Mouse (Mus musculus) urinary bladder, postnatal 10 days (tissue): Measurements from ENCODE around the gene Zfp458.
A peak's percentile ranks its signal among the peaks of the same experiment; 100 is the strongest.
"Not testable (repeated sequence)": the region's sequence is repeated elsewhere in the genome, so short reads cannot be mapped to it uniquely, and the experiment has no call there.

Source experiments
- DNase-seq: peaks from one replicate; pipeline ENCODE4 v3.0.0; 2022; ENCODE audit warnings: low spot score

Zfp458 gene

GRCm38 (mm10) chr13:67278314-67278713 lies at the start of gene Zfp458:
Zfp458 (minus strand) TSS chr13:67278466.
- DNase-seq: no peak

DNA sequence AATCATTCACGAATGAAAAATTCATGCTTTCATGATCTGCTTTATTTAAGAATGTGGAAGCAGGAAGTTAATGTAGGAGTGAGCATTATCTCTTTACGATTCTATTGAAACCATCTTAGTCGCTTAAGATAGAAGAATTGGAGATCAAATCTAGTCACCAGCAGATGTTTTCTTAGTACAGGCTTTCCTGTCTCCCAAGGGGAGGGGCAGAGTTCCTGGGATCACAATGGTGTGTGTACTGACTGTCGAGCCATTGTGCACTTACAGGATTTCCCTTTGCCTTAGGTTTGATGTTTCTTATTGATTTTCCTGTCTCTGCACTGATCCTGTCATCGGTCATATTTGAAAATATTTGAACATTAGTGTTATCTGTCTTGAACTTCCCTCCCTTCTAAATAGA lies 28.5 kb upstream of the Zfp458 start:
- no peak for DNase-seq

DNA sequence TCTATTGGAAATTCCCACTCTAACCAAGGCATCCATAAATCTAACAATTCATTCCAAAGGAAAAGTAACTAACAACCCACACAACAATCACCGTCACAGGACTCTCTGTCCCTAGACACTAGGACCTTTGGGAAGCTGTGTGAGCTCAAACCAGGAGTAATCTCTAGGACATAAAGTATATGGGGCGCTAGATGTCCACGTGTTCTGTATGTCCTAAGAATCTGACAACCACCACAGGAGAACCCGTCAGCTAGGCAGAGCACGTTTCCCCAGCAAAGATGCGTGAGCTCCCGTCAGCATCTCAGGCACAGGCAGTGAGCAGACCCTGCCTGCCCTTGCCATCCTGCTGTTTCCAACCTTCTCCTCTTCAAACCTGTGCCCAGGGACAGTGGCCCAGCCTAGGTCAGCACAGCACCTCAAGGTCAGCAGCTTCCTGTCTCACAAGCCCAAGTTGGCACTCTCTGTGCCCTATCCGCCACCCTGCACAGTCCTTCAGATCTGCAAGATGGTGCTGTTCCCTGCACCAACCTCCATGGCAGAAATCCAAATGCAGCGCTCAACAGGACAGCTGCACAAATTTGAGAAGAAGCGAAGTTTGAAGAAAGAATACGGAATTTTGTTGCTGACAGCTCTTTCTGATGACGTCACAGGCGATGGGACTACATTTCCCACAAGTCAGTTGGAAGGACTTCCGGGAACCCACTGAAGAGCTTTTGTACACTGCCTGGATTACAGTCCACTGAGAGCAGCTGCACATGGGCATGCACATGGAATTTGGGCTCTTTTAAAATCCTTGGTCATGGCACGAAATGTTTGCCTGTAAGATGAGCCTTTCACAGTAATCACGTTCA lies 27.8 kb upstream of the Zfp458 start, which contains the start of gene Zfp457:
Zfp457 (minus strand) TSS at position 664 of the 851 bp plus-strand sequence.
- DNase-seq: peak; percentile 38

DNA sequence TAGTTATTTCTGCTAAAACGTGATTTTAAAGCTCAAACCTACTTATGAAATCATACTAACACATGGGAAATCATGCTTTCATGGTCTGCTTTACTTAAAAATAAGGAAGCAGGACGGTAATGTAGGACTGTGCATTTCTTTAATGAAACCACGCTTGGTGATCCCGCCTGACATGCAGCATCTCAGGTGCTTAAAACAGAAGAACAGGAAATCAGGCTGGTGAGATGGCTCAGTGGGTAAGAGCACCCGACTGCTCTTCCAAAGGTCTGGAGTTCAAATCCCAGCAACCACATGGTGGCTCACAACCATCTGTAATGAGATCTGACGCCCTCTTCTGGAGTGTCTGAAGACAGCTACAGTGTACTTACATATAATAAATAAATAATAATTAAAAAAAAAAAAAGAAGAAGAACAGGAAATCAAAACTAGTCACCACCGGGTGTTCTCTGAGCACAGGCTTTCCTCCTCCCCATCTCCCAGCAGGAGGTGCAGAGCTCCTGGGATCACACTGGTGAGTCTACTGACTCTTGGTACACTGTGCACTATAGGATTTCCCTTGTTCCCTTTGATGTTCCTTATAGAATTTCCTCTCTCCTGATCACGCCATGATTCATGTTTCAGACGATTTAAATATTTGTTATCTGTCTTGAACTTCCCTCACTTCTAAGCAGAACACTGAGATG lies 8.7 kb downstream of the Zfp458 start:
- DNase-seq: not testable (repeated sequence)

DNA sequence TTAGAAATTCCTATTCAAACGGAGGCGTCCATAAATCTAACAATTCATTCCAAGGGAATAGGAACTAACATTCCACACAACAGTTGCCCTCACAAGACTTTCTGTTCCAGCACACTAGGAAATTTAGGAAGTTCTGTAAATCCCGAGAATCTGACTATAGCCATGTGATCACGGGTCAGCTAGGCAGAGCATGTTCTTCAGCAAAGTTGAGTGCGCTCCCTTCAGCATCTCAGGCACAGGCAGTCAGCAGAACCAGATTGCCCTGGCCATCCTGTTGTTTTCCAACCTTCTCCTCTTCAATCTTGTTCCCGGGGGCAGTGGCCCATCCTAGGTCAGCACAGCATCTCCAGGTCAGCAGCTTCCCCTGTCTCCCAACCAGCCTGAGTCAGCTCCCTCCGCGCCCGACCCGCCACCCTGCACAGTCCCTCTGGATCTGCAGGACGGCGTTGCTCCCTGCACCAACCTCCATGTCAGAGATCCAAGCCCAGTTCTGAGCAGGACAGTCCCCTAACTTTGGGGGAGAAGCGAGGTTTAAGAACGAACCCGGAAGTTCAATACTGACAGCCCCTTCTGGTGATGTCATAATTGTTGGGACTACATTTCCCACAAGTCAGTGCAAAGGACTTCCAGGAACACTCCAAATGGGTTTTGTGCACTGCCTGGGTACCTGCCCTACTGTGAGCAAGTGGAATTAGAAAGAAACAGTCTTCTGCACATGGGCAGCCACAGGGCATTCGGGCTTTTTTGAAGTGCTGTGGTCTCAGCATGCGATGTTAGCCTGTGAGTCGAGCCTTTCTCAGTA lies 9.5 kb downstream of the Zfp458 start:
- no peak for DNase-seq

- DNase-seq: no peak
Measured at GRCm38 (mm10) chr13:67214015-67214607, 64.2 kb downstream of the Zfp458 start.
